Mouse (Mus musculus) limb, embryonic 11.5 days (tissue): ENCODE results near the gene Kndc1. TPM values are rescaled to one million over a fixed set of nuclear protein-coding genes. Genes with fewer than 3 reads are reported as not detected.

ENCODE experiments used
- ATAC-seq: fragments of 200-750 bp; cut with Nextera tagmentation; 2 replicates; pipeline ENCODE4 v1.8.0; 2017; ENCODE audit warnings: low read depth; ENCODE audit not compliant: insufficient number of reproducible peaks, low FRiP score, low TSS enrichment
- DNase-seq: peaks from one replicate; pipeline ENCODE4 v3.0.0-alpha.2; 2015; ENCODE audit warnings: low spot score
- H3K27ac ChIP-seq: fragments of 300-500 bp; sonication (generic); replicated peaks from 2 replicates; pipeline ENCODE4 v1.5.1; 2014; ENCODE audit warnings: low read depth, mild to moderate bottlenecking, low read length
- H3K27me3 ChIP-seq: fragments of 300-500 bp; sonication (generic); 2 replicates; pipeline ENCODE4 v1.6.1; 2014; ENCODE audit warnings: mild to moderate bottlenecking, low read length, mixed read lengths; ENCODE audit not compliant: control insufficient read depth, insufficient read depth
- H3K36me3 ChIP-seq: fragments of 300-500 bp; sonication (generic); 2 replicates; pipeline ENCODE4 v1.6.1; 2014; ENCODE audit warnings: mild to moderate bottlenecking, low read length, moderate library complexity, mixed read lengths; ENCODE audit not compliant: control insufficient read depth, insufficient read depth
- H3K4me1 ChIP-seq: fragments of 300-500 bp; sonication (generic); 2 replicates; pipeline ENCODE4 v1.6.1; 2014; ENCODE audit warnings: low read length, mixed read lengths; ENCODE audit not compliant: control insufficient read depth, insufficient read depth
- H3K4me2 ChIP-seq: fragments of 300-500 bp; sonication (generic); 2 replicates; pipeline ENCODE4 v1.6.1; 2014; ENCODE audit warnings: low read depth, mild to moderate bottlenecking, moderate library complexity; ENCODE audit not compliant: severe bottlenecking
- H3K4me3 ChIP-seq: fragments of 300-500 bp; sonication (generic); 2 replicates; pipeline ENCODE4 v1.5.1; 2014; ENCODE audit warnings: low read depth, low read length
- H3K9ac ChIP-seq: fragments of 300-500 bp; sonication (generic); 2 replicates; pipeline ENCODE4 v1.6.1; 2014; ENCODE audit warnings: mild to moderate bottlenecking, low read length
- H3K9me3 ChIP-seq: fragments of 300-500 bp; sonication (generic); 2 replicates; pipeline ENCODE4 v1.6.1; 2016; ENCODE audit warnings: low read length; ENCODE audit not compliant: control insufficient read depth
- WGBS: fragments of 180-500 bp; shearing (Covaris S2); extraction: QIAGEN DNeasy Blood & Tissue Kit; methylation state at CpG from one replicate; pipeline ENCODE4 v1.1.7; 2014; 5-methylcytosine and 5-hydroxymethylcytosine counted together
- polyA plus RNA-seq: library from polyadenylated mRNA; unstranded; fragments of >200 nt; fragmentation: Nextera tagmentation; extraction: Ambion mirVana; gene quantifications from 2 replicates; pipeline ENCODE4 v1.2.1, GENCODE M21; 2014

The Kndc1 gene
- polyA plus RNA-seq, 1 experiment from 2014 or later: not detected

DNA sequence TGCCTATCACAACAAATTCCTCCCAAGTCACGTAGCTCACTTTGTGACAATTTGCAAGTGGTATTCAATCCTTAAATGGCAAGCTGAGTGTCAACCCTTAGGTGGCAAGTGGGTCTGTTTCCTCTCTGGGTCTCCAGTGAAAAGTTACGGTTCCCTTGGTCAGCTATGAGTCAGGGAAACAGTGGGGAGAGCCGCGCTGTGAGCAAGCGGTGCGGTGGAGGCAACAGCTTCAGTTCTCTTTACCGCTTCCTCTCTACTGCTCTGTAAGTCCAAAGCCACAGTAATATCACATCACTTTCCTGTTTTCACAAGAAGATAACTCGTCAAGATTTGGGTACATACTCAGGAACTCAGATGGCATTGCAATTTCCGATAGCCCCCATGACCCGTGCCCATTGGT is 79.8 kb downstream of the Kndc1 start:
- H3K9me3 ChIP-seq: no peaks in the 10 kb centered on the region
- no peaks in the 10 kb centered on the region for H3K4me1 ChIP-seq
- no peak overlapping the region for H3K27ac ChIP-seq
- no peak overlapping the region for H3K4me3 ChIP-seq
- H3K36me3 ChIP-seq: no peaks in the 10 kb centered on the region
- DNase-seq (no peak), ATAC-seq (no peak)
- H3K4me2 ChIP-seq: no peak overlapping the region
- 87% methylated on average over 10 of the region's 10 CpGs for WGBS
- no peak overlapping the region for H3K9ac ChIP-seq
- no peaks in the 10 kb centered on the region for H3K27me3 ChIP-seq

DNA sequence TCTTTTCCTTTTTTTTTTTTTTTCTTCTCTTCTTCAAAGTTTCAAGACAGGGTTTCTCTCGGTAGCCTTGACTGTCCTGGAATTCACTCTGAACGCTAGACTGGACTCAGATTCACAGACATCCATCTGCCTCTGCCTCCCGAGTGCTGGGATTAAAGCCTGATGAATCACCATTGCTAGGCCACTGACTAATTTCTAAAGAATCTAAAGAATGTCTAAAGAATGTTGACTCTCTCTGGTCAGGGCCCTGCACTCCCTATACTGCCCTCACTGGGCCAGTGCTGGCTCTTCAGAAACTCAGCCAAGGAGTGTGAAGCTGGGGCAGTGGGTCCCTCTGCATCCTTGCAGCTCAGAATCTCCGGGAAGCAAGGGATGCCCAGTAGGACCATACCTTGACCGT is 81.0 kb downstream of the Kndc1 start:
- Histone ChIP-seq H3K4me3 (no peak overlapping the region), H3K27ac (no peak overlapping the region), H3K9ac (no peak overlapping the region), H3K27me3 (no peaks in the 10 kb centered on the region), H3K4me2 (no peak overlapping the region), H3K36me3 (no peaks in the 10 kb centered on the region), H3K9me3 (no peaks in the 10 kb centered on the region), H3K4me1 (no peaks in the 10 kb centered on the region)
- 63% methylated on average over 5 of the region's 5 CpGs for WGBS
- ATAC-seq (no peak), DNase-seq (no peak)

DNA sequence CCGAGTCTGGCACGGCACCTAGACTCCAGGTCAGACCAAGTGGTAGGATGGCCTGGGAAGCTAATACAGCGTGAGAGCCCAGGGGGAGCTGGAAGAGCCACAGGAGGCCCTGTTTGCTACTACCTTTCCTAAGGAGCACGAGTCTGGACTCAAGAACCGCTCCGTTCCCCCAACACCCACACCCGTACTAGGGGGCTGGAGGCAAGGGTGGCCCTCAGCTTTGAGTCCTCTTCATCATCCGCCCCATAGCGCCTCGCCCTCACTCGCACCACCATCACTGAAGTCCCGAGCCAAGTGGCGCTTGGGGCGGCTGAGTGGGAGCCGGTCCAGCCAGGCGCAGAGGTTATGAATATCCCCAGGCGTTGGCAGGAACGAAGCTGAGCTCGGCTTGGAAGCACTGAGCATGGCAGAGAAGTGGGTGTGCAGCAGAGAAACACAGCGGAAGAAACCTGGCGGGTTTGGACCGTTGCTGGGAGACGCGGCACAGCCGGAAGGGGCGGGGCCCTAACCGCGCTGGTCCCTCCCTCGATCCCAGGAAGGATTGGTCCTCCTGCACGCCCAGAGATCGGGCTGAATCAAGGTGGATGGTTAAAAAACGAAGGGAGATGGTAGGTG is 83.9 kb downstream of the Kndc1 start, which contains the start of gene 6430531B16Rik:
TSS of gene 6430531B16Rik (minus strand) at position 478 of the 615 bp plus-strand sequence.
- no peak within 1 kb of the TSS for H3K27ac ChIP-seq

DNA sequence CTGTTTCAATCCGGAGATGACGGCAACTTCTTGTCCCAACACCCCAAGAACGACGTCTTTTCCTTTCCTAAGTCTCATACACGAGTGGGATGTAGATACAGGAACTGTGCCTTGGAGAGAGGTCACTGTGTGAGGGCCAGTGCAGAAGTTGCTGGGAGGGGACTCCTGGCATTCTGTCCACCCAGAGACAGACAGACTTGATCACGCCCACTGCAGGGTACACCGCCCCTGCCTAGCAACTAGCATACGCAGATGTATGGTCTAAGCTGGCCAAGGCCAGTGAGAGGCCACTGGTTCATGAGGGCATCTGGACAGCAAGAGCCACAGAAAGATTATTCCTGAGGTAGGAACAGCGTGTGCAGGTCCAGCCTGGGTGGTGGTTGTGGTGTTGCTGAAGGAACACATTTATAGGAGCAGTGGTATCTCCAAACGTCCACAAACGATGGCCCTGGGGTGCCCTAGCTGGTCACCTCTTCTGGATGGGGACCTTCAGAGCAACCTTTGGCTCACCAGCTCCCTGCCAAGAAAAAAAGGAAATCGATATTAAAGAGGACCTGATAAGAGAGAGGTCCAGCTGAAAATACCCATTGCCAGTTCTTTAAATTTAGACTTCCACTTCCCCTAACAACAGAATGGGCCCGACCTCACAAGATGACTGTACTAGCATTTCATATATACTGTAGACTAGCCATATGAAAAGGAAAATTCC is 84.7 kb downstream of the Kndc1 start:
- H3K9ac ChIP-seq: no peak overlapping the region
- no peaks in the 10 kb centered on the region for H3K9me3 ChIP-seq
- H3K4me3 ChIP-seq: peak overlapping the region; percentile 48
- no peak for DNase-seq
- H3K4me1 ChIP-seq: no peaks in the 10 kb centered on the region
- H3K4me2 ChIP-seq: peak overlapping the region; percentile 93
- 50% methylated on average over 13 of the region's 13 CpGs for WGBS
- no peaks in the 10 kb centered on the region for H3K36me3 ChIP-seq
- peak; percentile 54 for ATAC-seq
- no peak overlapping the region for H3K27ac ChIP-seq
- no peaks in the 10 kb centered on the region for H3K27me3 ChIP-seq

More for the DNA sequence above, 83.9 kb downstream of the Kndc1 start, which contains the start of gene 6430531B16Rik:
- no peaks in the 10 kb centered on the region for H3K36me3 ChIP-seq
- H3K4me1 ChIP-seq: no peaks in the 10 kb centered on the region
- ATAC-seq (peak; percentile 91), DNase-seq (peak; percentile 84)
- peak within 1 kb of the TSS; percentile 93 for H3K4me2 ChIP-seq
- peak within 1 kb of the TSS; percentile 63 for H3K9ac ChIP-seq
- no peaks in the 10 kb centered on the region for H3K9me3 ChIP-seq
- peak within 1 kb of the TSS; percentile 48 for H3K4me3 ChIP-seq
- H3K27me3 ChIP-seq: no peaks in the 10 kb centered on the region
- 2% methylated on average over 32 of the region's 32 CpGs for WGBS

- DNase-seq (no peak), ATAC-seq (no peak)
- no peak overlapping the region for H3K4me2 ChIP-seq
- H3K36me3 ChIP-seq: no peaks in the 10 kb centered on the region
- no peaks in the 10 kb centered on the region for H3K9me3 ChIP-seq
- no peak overlapping the region for H3K9ac ChIP-seq
- H3K4me3 ChIP-seq: no peak overlapping the region
- H3K27me3 ChIP-seq: no peaks in the 10 kb centered on the region
- no peaks in the 10 kb centered on the region for H3K4me1 ChIP-seq
- no peak overlapping the region for H3K27ac ChIP-seq
- 57% methylated on average over 3 of the region's 3 CpGs for WGBS
Observed at GRCm38 (mm10) chr7:139980778-139981177, 86.3 kb downstream of the Kndc1 start.

GRCm38 (mm10) chr7:139982058-139982457 is 87.6 kb downstream of the Kndc1 start:
- Histone ChIP-seq H3K36me3 (no peaks in the 10 kb centered on the region; the same call in 1 of the 2 replicates), H3K27ac (no peak overlapping the region), H3K9ac (no peak overlapping the region), H3K9me3 (no peaks in the 10 kb centered on the region), H3K4me3 (no peak overlapping the region), H3K27me3 (no peaks in the 10 kb centered on the region), H3K4me1 (no peaks in the 10 kb centered on the region), H3K4me2 (no peak overlapping the region)
- DNase-seq (no peak), ATAC-seq (no peak)
- 88% methylated on average over 11 of the region's 11 CpGs for WGBS

DNA sequence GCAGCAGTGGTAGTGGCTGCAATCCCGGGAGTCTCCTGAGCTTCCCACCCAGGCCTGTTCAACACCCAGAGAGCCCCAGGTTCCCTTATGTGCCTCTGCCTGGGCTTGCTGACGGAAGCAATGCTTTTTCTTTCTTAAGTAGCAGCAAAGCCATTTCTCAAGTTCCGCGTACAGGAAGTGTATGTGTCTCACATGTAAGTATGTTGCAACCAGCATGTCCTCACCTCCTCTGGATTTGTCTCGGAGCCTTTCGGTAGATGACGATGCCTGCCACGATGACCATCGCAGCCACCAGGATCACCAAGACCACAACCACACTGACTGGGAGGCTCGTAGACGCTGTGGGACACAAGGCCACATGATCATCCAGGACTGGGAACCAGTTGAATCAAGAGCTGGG is 90.0 kb downstream of the Kndc1 start:
- no peak for ATAC-seq
- no peaks in the 10 kb centered on the region; the same call in 1 of the 2 replicates for H3K36me3 ChIP-seq
- H3K9me3 ChIP-seq: no peaks in the 10 kb centered on the region
- H3K27ac ChIP-seq: no peak overlapping the region
- WGBS: 89% methylated on average over 11 of the region's 11 CpGs
- no peak overlapping the region for H3K9ac ChIP-seq
- H3K4me1 ChIP-seq: no peaks in the 10 kb centered on the region
- no peak overlapping the region for H3K4me2 ChIP-seq
- DNase-seq: no peak
- no peaks in the 10 kb centered on the region for H3K27me3 ChIP-seq
- H3K4me3 ChIP-seq: no peak overlapping the region

DNA sequence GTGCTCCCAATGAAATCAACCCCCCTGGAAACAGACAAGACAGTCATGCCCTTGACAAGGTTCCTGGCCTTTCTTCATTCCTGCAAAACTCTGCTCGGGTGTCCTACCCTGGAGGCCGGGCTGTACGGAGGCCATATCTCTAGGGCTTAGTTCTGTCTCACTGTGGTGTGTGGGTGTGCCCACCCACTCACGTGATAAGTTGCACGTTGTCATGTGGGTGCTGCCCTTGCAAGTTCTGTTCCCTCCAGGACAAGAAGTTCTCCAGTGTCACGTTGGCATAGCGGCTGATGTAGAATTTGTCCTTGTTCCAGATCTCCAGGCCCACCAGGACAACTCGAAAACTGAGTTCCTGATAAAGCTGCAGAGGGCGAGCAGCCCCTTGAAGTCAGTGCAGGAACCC is 93.8 kb downstream of the Kndc1 start:
- Histone ChIP-seq H3K4me2 (no peak overlapping the region), H3K9ac (no peak overlapping the region), H3K36me3 (no peaks in the 10 kb centered on the region; the same call in 1 of the 2 replicates), H3K4me3 (no peak overlapping the region), H3K4me1 (no peaks in the 10 kb centered on the region), H3K9me3 (no peaks in the 10 kb centered on the region), H3K27me3 (no peaks in the 10 kb centered on the region), H3K27ac (no peak overlapping the region)
- ATAC-seq (no peak), DNase-seq (no peak)
- 87% methylated on average over 9 of the region's 9 CpGs for WGBS
